Comparison of ENCODE assay signal across 9 mouse cellular contexts in genomic region chr5:135183131-135183861, GRCm38 (mm10). TPM values are rescaled to one million over a fixed set of nuclear protein-coding genes. Genes with fewer than 3 reads are reported as not detected.
DNase-seq lines count a peak whose midpoint lies in the region; TF ChIP-seq lines count a peak whose summit lies in the region.
"Had no signal": no experiment of that assay in that cellular context is flagged by ENCODE, and none has a peak within 500 bp of the region (broad histone marks: within the 10 kb centered on the region; RNA-seq: fewer than 3 reads in every experiment).

No protein-coding gene starts in this region.

- H3K27ac ChIP-seq in liver, adult 2 months (replicated peaks; ENCODE audit: insufficient read depth, low read depth, low read length): peak overlapping the region; percentile 82

- 0 out of 2 replicates have a peak overlapping the region, but pooled peaks have one; percentile 6 for H3K9ac ChIP-seq in liver, adult 2 months (ENCODE audit: low read depth, low read length)

- peaks cover 18% of the 10 kb centered on the region for H3K36me3 ChIP-seq in liver, adult 2 months (ENCODE audit: control insufficient read depth, insufficient read depth, low read length)

- no peaks in the 10 kb centered on the region for H3K27me3 ChIP-seq in liver, adult 2 months (ENCODE audit: control insufficient read depth, insufficient read depth, low read length)

- no peak overlapping the region for H3K4me3 ChIP-seq in liver, adult 2 months (ENCODE audit: insufficient read depth, low read depth, low read length)
- H3K4me3 ChIP-seq: myocyte had no signal

- peaks cover 6% of the 10 kb centered on the region; the same call in 1 of the 2 replicates for H3K79me2 ChIP-seq in liver, adult 2 months (ENCODE audit: control insufficient read depth, insufficient read depth, low read length)

- peak; percentile 41 for TF ChIP-seq CTCF in liver, adult 2 months (IDR thresholded peaks at IDR 0.05; ENCODE audit: low read depth, low read length)

- DNase-seq in kidney, adult 11 months: peak; percentile 5
- no peak for DNase-seq in kidney, adult 18-20 months
- DNase-seq in NIH3T3 (ENCODE audit: low read depth) (peak; percentile 65), adipocyte (ENCODE audit: low spot score) (no peak)
- DNase-seq in embryo, embryonic 9.5 days (ENCODE audit: extremely low spot score): peak; percentile 22
- DNase-seq in liver, adult 2 months (ENCODE audit: extremely low read depth, low read depth, low spot score): peak; percentile 76
- DNase-seq in spleen, postnatal 10 days (ENCODE audit: low spot score in 2 of 2): no peak
- no peak for DNase-seq in urinary bladder, postnatal 4 days (ENCODE audit: low spot score in 2 of 2)

- 11% methylated on average over 8 of the region's 8 CpGs for WGBS in liver, adult 2 months

- no peak for TF ChIP-seq POLR2A in liver, adult 2 months (IDR thresholded peaks at IDR 0.05; ENCODE audit: extremely low read depth, insufficient read depth, low read length)

- H3K4me1 ChIP-seq in liver, adult 2 months (ENCODE audit: control insufficient read depth, insufficient read depth, low read length): peaks cover 10% of the 10 kb centered on the region; the same call in 1 of the 2 replicates

RNA-seq across cellular contexts. Expression of gene Baz1b, which starts 3.8 kb away (rescaled TPM):
- 26.9 and 27.5 TPM in 2 replicates for total RNA-seq in liver, adult 2 months (2014; rRNA removed)
- polyA plus RNA-seq in liver, adult 2 months (2012; rRNA removed): 8.8 and 11.9 TPM in 2 replicates

RNA-seq across cellular contexts. Expression of gene Bcl7b, which starts 15.2 kb away (rescaled TPM):
- 10.5 and 11.9 TPM in 2 replicates for total RNA-seq in liver, adult 2 months (2014; rRNA removed)
- 17.6 and 20.2 TPM in 2 replicates for polyA plus RNA-seq in liver, adult 2 months (2012; rRNA removed)

RNA-seq across cellular contexts. Expression of gene Tbl2, which starts 33.8 kb away (rescaled TPM):
- 5.8 and 8.0 TPM in 2 replicates for total RNA-seq in liver, adult 2 months (2014; rRNA removed)
- 9.6 and 10.1 TPM in 2 replicates for polyA plus RNA-seq in liver, adult 2 months (2012; rRNA removed)

Comparison
In these comparisons a context has a peak if more than half of its experiments do, and no peak if none do; other contexts are left out.
1. DNase-seq: peak in kidney, adult 11 months (single experiment), NIH3T3 (single experiment), embryo, embryonic 9.5 days (single experiment) and liver, adult 2 months (single experiment); none in kidney, adult 18-20 months (single experiment), adipocyte (single experiment), spleen, postnatal 10 days (0 of 2) and urinary bladder, postnatal 4 days (0 of 2).